Mouse (Mus musculus) kidney, postnatal 0 days (tissue): ENCODE data around the gene Zdhhc14. TPM values are rescaled to one million over a fixed set of nuclear protein-coding genes. Genes with fewer than 3 reads are reported as not detected.

ENCODE experiments used
- ATAC-seq: fragments of 200-750 bp; cut with Nextera tagmentation; replicated peaks from 2 replicates; pipeline ENCODE4 v1.8.0; 2017; ENCODE audit warnings: low read depth, moderate number of reproducible peaks, moderate TSS enrichment, moderate library complexity; ENCODE audit not compliant: low FRiP score
- DNase-seq: peaks from one replicate; pipeline ENCODE4 v3.0.0-alpha.2; 2016; ENCODE audit warnings: low spot score
- H3K27ac ChIP-seq: fragments of 300-500 bp; sonication (generic); 2 replicates; pipeline ENCODE4 v1.5.1; 2014; ENCODE audit warnings: mild to moderate bottlenecking
- H3K27me3 ChIP-seq: fragments of 300-500 bp; sonication (generic); 2 replicates; pipeline ENCODE4 v1.6.1; 2014; ENCODE audit warnings: low read length, mixed read lengths; ENCODE audit not compliant: insufficient read depth
- H3K36me3 ChIP-seq: fragments of 300-500 bp; sonication (generic); 2 replicates; pipeline ENCODE4 v1.6.1; 2014; ENCODE audit warnings: low read length, mixed read lengths; ENCODE audit not compliant: insufficient read depth
- H3K4me1 ChIP-seq: fragments of 300-500 bp; sonication (generic); replicated peaks from 2 replicates; pipeline ENCODE4 v1.6.1; 2014; ENCODE audit warnings: antibody characterized with exemption, low read length, mixed read lengths; ENCODE audit not compliant: insufficient read depth
- H3K4me2 ChIP-seq: fragments of 300-500 bp; sonication (generic); 2 replicates; pipeline ENCODE4 v1.6.1; 2014; ENCODE audit warnings: mild to moderate bottlenecking, low read length, moderate library complexity, mixed read lengths
- H3K4me3 ChIP-seq: fragments of 300-500 bp; sonication (generic); replicated peaks from 2 replicates; pipeline ENCODE4 v1.5.1; 2014; ENCODE audit warnings: low read depth, low read length
- H3K9ac ChIP-seq: fragments of 300-500 bp; sonication (generic); 2 replicates; pipeline ENCODE4 v1.6.1; 2014; ENCODE audit warnings: low read depth, low read length
- H3K9me3 ChIP-seq: fragments of 300-500 bp; sonication (generic); replicated peaks from 2 replicates; pipeline ENCODE4 v1.6.1; 2016; ENCODE audit warnings: low read length, inconsistent platforms, mixed read lengths
- CTCF ChIP-seq: IDR thresholded peaks from 2 replicates; pipeline ENCODE4 v1.5.1; 2016; ENCODE audit warnings: antibody characterized with exemption, low read depth, mild to moderate bottlenecking, moderate library complexity
- WGBS: fragments of 180-500 bp; shearing (Covaris S2); extraction: QIAGEN DNeasy Blood & Tissue Kit; methylation state at CpG from one replicate; pipeline ENCODE4 v1.1.7; 2014; 5-methylcytosine and 5-hydroxymethylcytosine counted together
- polyA plus RNA-seq: library from polyadenylated mRNA; unstranded; fragments of >200 nt; fragmentation: Nextera tagmentation; extraction: Ambion mirVana; gene quantifications from 2 replicates; pipeline ENCODE4 v1.2.1, GENCODE M21; 2015

Gene Zdhhc14
- polyA plus RNA-seq, 1 experiment from 2014 or later, result 5.3 TPM

DNA sequence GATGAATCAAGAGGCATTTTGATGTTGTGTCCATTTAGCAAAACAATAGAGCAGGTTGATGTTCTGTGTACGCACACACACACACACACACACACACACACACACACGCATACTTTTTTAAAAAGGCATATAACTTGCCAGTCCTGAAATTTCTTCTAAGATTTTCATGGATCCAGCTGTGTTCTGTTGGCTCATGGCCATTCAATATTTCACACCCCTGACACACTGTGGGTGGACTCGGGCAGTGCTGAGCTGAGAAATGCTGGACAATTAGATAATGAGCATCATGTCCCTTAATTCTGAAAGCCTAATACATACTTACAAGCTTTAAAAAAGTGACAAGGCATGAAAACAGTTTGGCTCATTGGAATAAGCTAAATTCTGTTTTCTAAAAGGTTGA is 200.3 kb downstream of the Zdhhc14 start:
- WGBS, result 67% methylated on average over 3 of the region's 3 CpGs
- Histone ChIP-seq H3K4me2 (no peak overlapping the region), H3K27ac (no peak overlapping the region), H3K27me3 (no peaks in the 10 kb centered on the region), H3K36me3 (no peaks in the 10 kb centered on the region), H3K4me3 (no peak overlapping the region), H3K9ac (no peak overlapping the region), H3K9me3 (no peaks in the 10 kb centered on the region), H3K4me1 (no peaks in the 10 kb centered on the region)
- DNase-seq (no peak), ATAC-seq (no peak)
- TF ChIP-seq CTCF, result no peak

DNA sequence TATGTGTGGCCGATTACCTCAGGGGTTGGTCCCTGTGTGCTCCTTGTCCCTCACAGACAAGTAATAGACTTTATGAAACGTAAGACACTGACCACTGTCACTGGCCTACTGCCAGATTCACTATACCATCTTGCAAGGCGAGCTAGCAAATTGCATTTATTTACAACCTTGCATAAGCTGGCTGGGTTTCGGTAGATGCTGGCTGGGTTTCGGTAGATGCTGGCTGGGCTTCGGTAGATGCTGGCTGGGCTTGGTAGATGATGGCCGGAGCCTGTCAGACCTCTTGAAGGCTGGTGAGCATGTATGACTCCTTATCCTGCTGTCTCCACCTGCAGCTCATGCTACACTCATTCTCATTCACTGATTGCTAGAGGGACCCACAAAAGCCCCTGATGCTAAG is 200.9 kb downstream of the Zdhhc14 start:
- DNase-seq, result no peak
- Histone ChIP-seq H3K27me3 (no peaks in the 10 kb centered on the region), H3K4me2 (no peak overlapping the region), H3K9me3 (no peaks in the 10 kb centered on the region), H3K27ac (no peak overlapping the region), H3K36me3 (no peaks in the 10 kb centered on the region), H3K4me1 (no peaks in the 10 kb centered on the region), H3K4me3 (no peak overlapping the region), H3K9ac (no peak overlapping the region)
- no peak for TF ChIP-seq CTCF
- ATAC-seq, result no peak
- WGBS, result 58% methylated on average over 7 of the region's 7 CpGs

DNA sequence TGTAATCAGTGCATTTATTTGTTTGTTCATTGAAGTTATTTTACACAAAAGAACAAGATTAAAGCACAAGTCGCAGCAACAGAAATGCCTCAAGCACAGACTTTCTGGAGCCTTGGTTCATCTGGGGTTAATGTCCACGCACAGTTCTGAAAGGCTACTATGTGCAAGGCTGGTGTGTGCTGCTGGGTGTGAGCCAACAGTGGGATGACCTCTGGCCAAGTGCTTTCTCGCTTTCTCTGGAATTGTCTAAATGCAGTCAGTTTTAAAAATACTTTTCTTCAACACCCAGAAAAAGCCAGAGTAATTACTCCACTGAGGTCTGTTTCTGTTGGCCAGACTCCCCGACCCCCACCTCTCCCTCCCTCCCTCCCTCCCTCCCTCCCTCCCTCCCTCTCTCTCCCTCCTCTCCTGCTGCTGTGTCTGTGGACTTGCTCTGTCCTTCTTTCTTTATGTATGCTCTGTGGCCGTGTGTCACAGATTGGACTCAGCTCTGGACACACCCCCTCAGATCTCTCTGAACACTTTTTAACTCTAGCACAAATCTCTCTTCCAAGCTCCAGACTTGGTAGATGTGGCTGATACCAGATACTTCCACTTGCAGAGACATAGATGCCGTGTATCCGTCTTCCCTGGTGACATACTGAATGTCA is 206.2 kb downstream of the Zdhhc14 start:
- WGBS, result 34% methylated on average over 7 of the region's 7 CpGs
- Histone ChIP-seq H3K4me3 (no peak overlapping the region), H3K36me3 (no peaks in the 10 kb centered on the region), H3K4me2 (no peak overlapping the region), H3K27me3 (no peaks in the 10 kb centered on the region), H3K9ac (no peak overlapping the region), H3K4me1 (no peaks in the 10 kb centered on the region), H3K27ac (peak overlapping the region; percentile 10; the same call in 1 of the 2 replicates), H3K9me3 (no peaks in the 10 kb centered on the region)
- DNase-seq (peak; percentile 77), ATAC-seq (peak; percentile 57; the same call in 1 of the 2 replicates)
- no peak for TF ChIP-seq CTCF

DNA sequence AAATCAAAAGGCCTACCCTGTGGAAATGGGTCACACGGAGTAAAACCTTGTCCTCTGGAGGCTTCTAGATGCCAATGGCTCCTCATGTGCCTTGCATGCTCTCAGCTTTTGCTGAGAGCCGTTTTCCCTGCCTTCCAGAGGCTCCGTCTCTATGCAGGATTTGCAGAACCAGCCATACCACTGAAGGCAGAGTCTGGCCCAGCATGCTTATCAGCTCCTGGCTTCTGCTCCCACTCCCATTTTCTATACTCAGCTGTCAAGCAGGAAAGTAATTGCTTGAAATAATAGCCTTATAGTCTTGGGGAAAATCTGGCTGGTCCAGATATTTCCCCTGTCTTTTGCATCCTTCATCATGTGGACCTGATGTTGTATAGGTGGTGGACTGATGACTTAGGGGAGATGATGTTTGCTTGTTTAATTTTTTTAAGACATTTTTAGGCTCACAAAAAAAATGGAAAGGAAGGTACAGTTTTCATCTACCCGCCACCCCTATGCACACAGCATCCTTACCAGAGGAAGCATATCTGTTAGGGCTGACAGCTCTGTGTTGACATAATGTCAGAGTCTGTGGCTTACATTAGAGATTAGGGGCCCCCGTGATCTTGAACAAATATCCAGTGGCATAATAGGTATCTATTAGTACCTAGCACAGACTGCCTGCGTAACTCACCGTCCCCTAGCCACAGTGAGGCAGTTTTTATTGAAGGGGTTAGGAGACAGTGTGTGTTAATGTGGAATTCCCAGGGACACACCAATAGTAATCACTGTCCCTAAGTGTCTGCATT is 218.2 kb downstream of the Zdhhc14 start:
- DNase-seq (no peak), ATAC-seq (no peak)
- H3K36me3 ChIP-seq, result no peaks in the 10 kb centered on the region
- H3K4me2 ChIP-seq, result no peak overlapping the region
- WGBS, result 66% methylated on average over 7 of the region's 7 CpGs
- H3K4me3 ChIP-seq, result no peak overlapping the region
- H3K27me3 ChIP-seq, result no peaks in the 10 kb centered on the region
- H3K9ac ChIP-seq, result no peak overlapping the region
- H3K4me1 ChIP-seq, result no peaks in the 10 kb centered on the region
- TF ChIP-seq CTCF, result no peak
- no peak overlapping the region for H3K27ac ChIP-seq
- H3K9me3 ChIP-seq, result no peaks in the 10 kb centered on the region

DNA sequence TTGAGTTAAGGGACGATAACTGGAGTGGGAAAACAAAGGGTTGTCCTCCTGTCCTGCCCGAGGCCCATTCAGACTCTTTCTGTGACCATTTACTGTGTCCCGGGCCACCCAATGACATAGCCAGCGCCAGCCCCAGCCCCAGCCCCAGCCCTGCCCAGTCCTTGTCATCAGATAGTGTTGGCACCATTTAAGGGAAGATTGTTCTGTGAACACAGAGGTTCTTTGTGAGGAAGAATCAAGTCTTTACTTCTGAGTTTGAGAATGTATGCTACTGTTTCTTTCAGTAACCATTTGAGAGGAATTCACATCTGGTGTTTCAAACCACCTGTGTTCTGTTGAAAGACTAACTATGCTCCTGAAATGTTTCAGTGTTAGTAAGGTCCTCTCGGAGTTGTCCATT is 219.5 kb downstream of the Zdhhc14 start:
- TF ChIP-seq CTCF, result no peak
- ATAC-seq, result no peak
- H3K9me3 ChIP-seq, result no peaks in the 10 kb centered on the region
- no peak overlapping the region for H3K27ac ChIP-seq
- 79% methylated on average over 5 of the region's 5 CpGs for WGBS
- H3K4me3 ChIP-seq, result no peak overlapping the region
- H3K4me1 ChIP-seq, result no peaks in the 10 kb centered on the region
- no peaks in the 10 kb centered on the region for H3K36me3 ChIP-seq
- no peaks in the 10 kb centered on the region for H3K27me3 ChIP-seq
- no peak overlapping the region for H3K9ac ChIP-seq
- no peak overlapping the region for H3K4me2 ChIP-seq
- no peak for DNase-seq

DNA sequence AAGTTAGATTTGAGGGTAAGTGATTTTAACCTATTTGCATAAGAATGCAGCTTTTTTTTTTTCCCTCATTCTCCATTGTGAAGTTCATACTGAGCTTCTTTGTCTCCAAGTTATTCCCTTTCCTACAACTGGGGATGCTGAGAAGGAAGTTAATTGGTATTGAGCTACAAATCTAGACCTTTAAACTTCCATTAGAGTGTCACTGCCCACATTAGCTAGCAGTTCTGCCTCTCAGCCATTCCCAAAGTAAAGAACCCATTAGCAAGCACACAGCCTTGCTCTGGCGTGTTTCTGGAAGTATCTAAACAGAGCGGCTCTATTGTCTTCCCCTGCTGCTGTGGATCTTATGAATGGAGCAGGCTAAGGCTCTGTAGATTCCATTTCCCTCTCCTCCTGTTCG is 220.8 kb downstream of the Zdhhc14 start:
- H3K4me1 ChIP-seq, result no peaks in the 10 kb centered on the region
- no peaks in the 10 kb centered on the region for H3K27me3 ChIP-seq
- no peaks in the 10 kb centered on the region for H3K9me3 ChIP-seq
- no peak overlapping the region for H3K27ac ChIP-seq
- TF ChIP-seq CTCF, result no peak
- H3K4me3 ChIP-seq, result no peak overlapping the region
- no peaks in the 10 kb centered on the region for H3K36me3 ChIP-seq
- no peak for DNase-seq
- ATAC-seq, result no peak
- H3K4me2 ChIP-seq, result no peak overlapping the region
- H3K9ac ChIP-seq, result no peak overlapping the region
- 71% methylated on average over 3 of the region's 3 CpGs for WGBS
